Mouse (Mus musculus) kidney, adult 8-10 months (tissue): ENCODE data around the gene Eprs.
A peak's percentile ranks its signal among the peaks of the same experiment; 100 is the strongest.
"Not testable (repeated sequence)": the region's sequence is repeated elsewhere in the genome, so short reads cannot be mapped to it uniquely, and the experiment has no call there.

Experiments used
- DNase-seq, 2 experiments: peaks; one replicate each; pipeline ENCODE4 v3.0.0; 2022

Eprs gene

DNA sequence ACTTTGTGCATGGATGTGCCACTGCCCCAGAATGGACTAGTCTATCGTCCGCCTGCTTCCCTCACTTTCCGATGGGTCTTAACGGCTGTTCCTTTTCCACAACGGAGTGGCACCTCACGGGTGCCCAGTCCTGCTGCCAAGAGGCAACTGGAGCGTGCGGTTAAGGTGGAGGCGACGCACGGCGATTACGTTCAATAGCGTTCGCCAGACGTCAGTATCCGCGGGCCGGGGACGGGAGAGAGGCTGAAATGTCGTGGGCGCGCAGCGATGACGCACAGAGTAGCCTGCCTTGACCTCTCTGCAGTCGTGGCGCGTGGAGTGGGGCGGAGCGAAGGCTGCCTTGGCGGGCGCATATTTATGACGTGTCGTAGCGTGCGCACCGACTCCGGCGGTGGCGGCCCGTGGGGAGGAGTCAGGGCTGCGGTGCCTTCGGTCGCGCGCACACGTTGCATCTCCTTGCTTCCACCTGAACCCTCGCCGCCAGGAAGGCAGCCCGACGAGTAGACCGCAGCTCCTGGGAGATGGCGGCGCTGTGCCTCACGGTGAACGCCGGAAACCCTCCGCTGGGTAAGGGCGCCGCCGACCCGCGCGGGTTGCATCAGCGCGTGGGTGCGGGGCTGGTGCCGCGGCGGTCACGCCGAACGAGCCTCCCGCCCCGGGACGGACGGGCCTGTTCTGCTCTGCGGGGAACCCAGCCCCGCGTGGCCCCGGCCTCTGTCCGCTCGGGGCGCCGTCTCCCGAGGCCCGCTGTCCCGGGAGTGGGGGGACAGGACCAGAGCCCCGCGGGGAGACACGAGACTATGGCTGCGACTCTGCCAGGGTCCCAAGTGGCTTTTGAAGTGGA is at the start of gene Eprs:
Gene Eprs (plus strand): TSS at position 368 of the 844 bp plus-strand sequence.
- peak; percentile 98 to 99 for DNase-seq

DNA sequence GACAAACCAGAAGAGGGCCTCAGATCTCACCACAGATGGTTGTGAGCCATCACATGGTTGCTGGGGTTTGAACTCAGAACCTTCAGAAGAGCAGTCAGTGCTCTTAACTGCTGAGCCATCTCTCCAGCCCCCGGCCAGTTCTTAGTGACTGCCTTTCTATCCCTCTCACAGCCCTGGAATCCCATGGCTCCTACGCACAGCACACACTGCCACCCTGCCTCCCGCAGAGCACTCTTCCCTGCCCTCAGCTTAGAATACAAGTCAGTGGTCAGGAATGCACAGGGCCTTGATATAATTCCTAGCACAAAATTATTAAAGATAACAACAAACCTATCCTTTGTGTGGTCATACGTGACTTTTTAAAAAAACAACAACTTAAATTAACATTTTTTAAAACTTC is 48.3 kb upstream of the Eprs start:
- DNase-seq, result no peak

DNA sequence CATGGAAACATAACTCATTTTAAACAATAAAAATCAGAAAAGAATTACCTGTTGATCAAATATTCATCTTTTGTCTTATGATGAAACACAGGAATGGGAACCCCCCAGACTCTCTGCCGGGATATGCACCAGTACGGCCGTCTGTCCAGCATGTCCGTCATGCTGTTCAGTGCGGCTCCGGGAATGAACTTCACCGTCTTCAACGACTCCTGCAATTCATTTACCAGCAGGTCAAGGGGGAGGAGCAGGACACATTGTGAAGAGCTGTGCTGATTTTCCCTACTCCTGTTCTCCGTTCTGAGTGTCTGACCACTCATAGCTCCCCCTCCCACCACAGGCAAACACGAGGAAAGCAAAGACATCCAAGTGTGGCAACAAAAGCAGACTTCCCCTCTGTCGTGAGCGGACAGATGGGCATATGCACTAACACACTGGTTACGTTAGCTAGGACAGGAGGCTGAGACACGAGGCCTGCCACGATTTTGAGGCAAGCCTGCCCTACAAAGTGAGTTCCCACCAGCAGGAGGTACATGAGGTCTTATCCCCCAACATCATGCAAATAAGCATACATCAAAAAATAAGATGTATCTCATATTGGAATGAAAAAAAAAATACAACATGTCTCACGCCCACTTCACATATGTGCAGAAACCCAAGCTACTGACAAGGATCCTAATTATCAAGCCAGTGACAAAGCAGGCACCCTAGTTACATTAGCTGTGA is 46.8 kb upstream of the Eprs start:
- DNase-seq, result peak in 1 of 2 experiments; percentile 45

DNA sequence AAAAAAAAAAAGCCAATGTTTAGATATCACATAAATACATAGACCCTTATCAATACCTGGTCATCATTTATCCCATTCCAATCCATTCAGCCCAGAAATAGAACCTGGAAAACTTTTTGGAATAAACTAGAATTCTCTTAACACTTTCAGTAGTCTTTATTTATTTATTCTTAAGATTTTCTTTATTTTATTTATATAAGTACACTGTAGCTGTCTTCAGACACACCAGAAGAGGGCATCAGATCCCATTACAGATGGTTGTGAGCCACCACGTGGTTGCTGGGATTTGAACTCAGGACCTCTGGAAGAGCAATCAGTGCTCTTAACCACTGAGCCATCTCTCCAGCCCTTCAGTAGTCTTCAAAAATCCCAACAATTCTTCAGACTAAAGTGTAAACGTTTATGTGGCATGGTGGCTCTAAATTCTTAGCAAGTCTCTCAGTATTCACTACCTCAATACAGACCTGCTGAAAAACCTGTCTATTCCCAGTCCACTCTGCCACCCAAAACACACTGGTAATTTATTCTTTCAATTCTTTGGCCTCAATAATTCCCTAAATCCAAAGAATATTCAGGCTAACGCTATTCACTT is 35.0 kb upstream of the Eprs start:
- DNase-seq, result not testable (repeated sequence)

DNA sequence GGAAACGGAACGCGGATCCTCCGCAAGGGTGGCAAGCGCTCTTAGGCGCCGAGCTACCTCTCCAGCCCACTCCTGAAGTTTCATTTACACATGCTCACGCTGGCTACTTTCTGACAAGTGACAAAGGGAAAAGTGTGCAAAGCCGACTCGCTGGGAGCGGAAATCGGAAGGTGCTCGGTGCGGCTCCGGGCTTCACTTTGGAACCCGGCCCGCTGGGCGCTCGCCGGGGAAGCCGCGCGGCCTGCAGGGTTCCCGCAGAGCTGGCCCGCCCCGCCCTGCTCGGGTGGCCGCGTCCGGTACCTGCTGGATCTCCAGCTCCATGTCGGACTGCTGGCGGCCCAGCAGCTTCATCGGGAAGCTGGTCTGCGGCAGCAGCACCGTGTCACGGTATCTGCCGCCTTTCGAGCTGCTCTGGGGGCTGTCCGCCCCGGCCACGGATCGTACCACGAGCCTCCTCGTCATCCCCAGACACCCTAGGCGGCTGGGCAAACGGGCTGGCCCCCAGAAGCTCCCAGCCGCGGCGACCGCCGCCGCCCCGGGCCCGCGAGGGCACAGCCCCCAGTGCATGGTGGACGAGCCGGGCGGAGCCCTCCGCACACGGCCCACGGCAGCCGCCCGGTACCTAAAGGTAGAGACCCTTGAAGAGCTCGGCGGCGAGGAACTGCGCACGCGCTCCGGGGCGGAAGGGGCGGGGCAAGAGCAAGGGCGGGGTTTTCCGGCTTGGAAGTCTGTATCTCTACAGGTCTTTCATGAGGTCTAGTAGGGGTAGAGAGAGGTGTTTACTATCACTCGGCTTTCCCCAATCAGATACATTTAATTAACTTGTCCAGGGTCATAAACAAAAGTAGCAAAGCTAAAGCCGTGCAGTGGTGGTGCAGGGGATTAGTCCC is 33.9 kb upstream of the Eprs start, which contains the start of gene Iars2:
Gene Iars2 (minus strand): TSS at position 676 of the 890 bp plus-strand sequence.
- peak; percentile 88 to 93 for DNase-seq

DNA sequence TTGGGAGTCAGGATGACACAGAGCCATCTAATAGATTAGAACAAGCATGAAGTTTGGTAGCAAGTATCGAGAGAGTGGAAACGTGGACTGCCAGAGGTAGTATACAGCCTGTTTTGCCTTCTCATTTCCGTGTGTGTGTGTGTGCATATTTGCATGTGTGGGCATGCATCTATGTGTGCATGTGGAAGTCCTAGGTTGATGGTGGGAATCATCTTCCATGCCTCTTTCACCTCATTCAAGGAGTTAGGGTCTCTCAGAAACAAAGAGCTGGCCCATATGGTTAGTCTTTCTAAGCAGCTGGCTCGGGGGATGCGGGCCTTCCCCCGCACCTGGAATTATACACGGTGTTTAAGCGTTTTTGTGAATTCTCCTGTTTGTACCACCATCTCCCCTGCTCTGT is 33.0 kb upstream of the Eprs start:
- DNase-seq, result no peak

DNA sequence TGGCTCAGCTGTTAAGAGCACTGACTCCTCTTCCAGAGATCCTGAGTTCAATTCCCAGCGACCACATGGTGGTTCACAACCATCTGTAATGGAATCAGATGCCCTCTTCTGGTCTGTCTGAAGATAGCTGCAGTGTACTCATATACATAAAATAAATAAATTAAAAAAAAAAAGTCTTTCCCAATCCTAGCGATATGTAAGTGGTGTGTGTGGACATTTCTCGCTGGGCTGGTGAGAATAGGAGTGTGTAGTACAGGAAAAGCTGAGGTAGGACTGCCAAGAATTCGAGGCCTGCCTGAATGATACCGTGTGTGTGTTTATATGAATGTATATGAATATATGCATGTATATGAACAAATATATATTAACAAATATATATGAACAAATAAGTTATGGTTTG is 31.5 kb upstream of the Eprs start:
- no peak for DNase-seq

DNA sequence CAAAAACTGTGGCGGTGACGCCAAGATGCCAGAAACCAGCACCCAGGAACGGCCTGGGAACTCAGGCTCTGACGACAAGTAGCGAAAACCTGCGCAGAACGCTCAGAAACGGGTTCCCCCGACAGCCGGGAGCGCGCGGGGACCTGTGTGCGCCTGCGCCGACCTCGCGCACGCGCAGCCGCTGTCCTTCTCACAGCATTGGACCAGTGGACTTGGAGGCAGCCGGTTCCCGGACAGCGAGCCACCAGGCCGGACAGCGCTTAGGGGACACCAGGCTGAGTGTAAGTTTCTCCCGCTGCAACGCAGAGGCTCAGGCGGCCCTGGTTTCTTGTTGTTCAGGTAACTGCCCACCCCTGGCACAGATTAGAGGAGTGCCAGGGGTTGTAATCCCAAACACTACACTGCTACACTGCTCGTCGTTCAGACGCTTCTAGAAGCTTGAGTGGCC is 30.8 kb upstream of the Eprs start, which contains the start of gene Bpnt1:
Gene Bpnt1 (plus strand): TSS at position 167 of the 448 bp plus-strand sequence.
- DNase-seq, result peak; percentile 87 to 88

DNA sequence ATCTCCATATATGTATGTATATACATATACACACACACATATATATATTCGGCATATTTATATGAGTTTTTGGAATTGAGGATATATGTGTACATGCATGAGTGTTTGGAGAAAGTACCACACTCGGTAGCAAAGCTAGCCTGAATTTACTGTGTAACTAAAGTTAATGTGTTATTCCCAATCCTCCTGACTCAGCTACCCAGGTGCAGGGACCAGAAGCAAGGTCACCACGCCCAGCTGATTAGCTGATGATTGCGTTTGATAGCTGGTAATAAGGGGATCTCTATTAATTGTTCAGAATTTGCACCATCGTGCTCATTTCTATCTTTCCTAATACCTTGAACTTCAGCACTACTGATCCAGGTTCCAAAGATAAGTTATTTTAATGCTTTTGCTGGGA is 29.2 kb upstream of the Eprs start:
- DNase-seq, result peak; percentile 33 to 52

DNA sequence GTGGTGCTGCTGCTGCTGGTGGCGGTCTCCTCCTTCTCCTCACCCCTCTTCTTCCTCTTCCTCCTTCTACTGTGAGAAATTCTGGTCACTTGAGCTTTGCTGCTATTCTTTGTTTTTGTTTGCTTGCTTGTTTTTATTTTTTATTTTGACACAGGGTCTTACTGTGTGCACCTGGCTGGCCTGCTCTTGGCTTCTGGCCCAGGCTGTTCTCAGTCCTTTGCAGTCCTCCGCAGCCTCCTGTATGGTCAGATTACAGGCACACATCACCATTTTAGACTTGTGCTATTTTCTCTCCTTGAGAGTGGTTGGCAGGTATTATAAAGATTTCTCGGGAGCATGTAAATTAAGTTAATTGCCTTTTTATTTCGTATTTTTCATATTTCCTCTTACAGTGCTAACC is 28.7 kb upstream of the Eprs start:
- no peak for DNase-seq

DNA sequence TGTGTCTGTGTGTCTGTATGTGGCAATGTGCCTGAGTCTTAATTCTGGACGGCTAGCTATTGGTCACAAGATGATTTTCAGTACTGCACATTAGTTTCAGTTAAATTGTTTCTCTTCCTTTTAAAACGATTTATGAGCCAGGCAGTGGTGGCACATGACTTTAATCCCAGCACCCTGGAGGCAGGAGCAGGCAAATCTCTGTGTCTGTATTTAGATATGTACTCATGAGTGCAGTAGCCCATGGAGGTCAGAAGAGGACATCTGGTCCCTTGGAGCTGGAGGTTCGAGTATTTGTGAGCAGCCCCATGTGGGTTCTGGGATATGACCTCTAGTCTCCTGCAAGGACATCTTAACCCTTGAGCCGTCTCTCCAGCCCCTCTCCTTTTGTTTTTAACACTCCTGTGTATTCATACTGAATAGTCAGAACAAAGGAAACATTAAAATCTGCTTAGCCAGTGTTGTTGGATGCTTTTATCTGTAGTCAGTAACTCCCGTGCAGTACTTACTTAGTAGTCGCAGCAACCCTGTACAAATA is 27.5 kb upstream of the Eprs start:
- DNase-seq, result peak; percentile 37 to 63

DNA sequence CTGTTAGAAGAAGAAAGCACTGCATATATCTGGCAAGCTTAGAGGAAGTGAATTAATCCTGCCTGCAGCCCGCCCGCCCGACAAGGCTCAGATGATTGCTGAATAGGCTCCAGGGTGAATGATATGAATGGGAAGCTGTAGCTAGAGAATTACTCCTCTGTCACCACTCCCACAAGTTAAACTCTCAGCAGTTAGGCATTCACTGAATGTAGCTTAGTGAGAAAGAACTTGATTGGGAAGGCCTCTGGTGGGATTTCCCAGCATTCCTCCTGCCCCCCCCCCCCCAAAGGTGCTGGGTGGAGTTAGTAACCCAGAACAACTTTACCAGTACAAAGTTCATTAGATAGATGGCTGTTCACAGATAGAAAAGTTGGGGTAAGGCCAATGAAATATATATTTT is 26.3 kb upstream of the Eprs start:
- DNase-seq, result no peak

DNA sequence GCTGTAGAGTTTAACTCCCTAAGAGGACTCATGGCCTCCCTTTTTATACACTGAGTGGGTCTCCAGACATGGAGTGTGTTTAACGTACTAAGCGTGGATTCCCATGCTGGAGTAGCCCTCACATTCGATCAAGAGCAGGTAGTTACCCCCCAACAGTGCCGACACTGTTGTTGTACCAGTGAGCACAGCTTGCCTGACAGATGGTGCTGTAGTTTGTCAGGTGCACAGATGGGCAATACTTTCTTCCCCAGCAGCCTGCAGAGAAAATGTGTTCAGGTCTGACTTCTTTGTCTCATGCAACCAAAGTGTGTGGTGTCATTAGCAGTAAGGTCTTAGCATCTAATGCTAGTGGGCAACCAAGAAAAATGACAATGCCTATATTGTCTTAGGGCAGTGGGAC is 20.4 kb upstream of the Eprs start:
- DNase-seq, result no peak

DNA sequence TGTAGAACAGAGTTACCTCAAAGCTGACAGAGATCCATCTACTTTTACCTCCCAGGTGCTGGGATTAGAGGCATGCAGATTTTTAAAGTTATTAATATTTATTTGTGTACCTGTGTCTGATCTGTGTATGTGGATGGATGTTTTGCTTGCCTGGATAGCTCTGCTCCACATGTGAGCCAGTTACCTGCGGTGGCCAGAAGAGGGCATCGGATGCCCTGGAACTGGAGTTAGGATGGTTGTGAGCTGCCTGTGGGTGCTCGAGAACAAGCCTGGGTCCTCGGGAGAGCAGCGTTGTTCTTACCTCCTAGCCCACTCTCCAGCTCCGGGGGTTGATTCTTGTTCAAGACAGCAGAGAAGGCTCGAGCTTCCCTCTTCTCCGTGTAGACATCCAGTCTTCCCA is 19.4 kb upstream of the Eprs start:
- no peak for DNase-seq

DNA sequence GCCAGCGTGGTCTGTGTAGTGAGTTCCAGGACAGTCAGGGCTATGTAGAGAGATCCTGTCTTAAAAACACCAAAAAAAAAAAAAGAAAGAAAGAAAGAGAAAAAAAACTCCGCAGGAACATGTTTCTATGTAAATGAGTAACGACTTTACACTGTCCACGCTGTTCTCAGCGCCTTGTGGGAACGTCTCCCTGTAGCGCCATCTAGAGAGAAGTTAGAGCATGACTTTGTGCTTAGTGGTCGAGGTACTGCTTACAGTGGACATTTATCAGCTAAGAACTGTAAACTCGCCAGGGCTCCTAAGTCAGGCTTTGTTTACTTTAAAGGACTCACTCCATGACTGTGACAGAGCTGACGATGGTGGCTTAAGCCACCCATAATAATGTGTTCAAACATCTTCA is 16.7 kb upstream of the Eprs start:
- no peak for DNase-seq

DNA sequence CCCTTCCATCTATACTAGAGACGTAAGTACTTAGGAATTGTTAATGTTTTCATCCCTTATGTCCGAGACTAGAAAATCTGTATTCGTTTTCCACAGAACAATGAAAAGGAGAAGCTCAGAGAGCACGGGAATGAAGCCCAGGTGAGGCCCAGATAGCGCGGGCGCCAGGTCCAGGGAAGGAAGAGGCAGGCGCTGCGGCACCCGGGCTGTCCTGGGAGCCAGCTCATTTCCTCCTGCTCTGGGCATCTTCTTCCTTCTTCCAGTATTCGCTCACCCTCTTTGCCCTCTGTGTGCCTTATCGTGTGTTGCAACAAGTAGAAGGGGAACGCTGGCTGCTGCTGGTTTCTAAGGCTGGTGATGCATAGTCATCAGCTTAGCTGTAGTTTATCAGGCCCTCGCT is 13.1 kb upstream of the Eprs start:
- DNase-seq, result no peak

DNA sequence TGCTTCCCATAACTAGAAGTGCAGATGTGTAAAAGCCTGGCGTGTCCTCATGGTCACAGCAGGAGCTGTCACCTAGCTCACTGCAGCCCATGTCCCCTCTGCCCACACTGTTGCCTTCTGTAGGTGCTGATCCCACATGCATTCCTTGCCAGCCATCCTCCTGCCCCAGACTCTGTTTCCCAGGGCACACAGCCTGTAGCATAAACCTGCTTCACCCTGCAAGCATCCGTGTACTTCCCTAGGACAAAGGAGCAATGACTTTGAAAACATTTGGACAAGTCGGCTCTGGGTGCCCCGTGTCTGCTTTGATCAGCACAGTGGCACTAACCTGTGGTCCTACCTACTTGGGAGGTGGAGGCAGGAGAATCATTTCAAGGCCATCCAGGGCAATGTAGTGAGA is 12.2 kb upstream of the Eprs start:
- DNase-seq, result no peak

DNA sequence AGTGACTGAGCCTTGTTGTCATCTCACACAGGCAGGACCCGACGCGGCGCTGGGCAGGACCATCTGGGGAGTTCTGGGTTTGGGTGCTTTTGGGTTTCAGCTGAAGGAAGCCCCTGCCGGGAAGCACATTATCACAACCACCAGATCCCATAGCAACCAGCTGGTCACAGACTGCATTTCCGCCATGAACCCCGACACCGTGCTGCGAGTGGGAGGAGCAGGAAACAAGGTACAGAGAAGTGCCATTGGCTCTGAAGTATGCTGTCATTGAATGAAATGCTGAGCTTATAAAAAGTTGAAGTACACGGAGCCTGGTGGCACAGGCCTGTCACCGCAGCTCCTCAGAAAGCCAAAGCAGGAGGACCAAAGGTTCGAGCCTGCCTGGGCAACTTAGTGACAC is 10.7 kb upstream of the Eprs start:
- no peak for DNase-seq

DNA sequence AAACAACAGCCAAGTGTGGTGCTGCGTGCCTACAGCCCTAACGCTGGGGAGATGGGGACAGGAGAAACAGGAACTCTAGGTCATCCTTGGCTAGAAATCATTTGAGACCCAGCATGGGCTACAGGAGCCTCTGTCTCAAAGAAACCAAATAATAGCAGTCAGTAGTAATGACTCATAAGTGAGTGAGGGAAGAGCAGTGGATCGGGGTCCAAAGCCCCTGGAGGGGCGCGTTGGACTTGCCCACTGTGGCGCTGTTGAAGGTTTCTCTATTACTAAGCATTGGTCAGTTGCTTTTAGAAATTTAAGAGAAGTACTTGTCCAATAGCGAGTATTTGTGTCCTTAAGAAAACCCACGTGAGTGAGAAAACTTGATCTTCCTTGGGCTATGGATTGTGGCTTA is 9.5 kb upstream of the Eprs start:
- no peak for DNase-seq

DNA sequence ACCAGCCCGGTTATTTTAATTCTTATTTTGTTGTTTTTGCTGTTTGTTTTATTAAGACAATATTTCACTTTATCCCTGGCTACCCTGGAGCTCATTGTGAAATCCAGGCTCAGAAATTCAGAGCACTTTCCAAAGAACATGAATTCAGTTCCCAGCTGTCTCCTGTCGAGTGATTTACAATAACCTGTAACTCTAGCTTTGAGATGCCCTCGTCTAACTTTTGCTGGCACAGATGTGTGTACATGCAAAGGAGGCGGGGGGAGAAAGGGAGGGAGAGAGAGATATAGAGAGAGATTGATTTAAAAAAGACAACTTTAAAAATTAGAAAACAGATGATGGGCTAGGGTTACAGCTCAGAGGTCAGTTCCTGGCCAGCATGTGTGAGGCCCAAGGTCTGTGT is 8.1 kb upstream of the Eprs start:
- DNase-seq, result no peak

DNA sequence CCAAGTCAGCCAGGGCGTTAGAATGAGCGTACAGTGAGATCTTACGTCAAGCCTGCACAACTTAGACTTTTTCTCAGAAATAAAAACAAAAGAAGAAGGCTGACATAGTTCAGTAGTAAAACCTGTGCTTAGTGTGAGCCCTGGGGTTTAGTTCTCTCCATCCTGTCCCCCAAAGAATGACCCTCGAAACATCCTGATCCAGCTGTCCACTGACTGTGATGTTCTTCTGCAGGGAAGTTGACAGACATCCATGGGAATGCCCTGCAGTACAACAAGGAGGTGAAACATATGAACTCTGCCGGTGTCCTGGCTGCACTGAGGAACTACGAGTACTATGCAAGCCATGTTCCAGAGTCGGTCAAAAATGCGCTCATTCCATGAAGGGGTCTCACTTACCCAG is 6.6 kb upstream of the Eprs start:
- no peak for DNase-seq

DNA sequence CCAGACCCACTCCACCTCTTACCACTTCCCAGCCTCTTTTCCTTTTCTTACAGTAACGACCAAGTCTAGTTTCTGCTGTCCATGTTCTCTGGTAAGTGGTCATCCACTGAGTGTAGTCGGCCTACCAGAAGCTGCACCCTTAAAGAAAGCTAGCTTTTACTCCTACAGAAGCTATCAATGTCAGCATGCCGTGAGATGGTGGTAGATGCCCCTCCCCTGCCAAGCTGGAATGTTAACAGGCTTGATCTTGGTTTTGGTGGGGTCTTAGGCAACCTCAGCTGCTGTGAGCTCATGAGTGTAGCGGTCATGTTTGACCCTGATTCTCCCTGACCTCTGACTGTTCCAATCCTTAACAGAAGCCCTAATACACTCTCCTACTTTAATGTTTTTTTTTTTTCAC is 4.6 kb upstream of the Eprs start:
- no peak for DNase-seq
